Mouse (Mus musculus) liver, embryonic 11.5 days (tissue): Measurements from ENCODE around the gene Prpf4. TPM values are rescaled to one million over a fixed set of nuclear protein-coding genes. Genes with fewer than 3 reads are reported as not detected.

ENCODE experiments used
- ATAC-seq: fragments of 200-750 bp; cut with Nextera tagmentation; replicated peaks from 2 replicates; pipeline ENCODE4 v1.8.0; 2017; ENCODE audit warnings: moderate number of reproducible peaks, mild to moderate bottlenecking, moderate TSS enrichment, moderate library complexity; ENCODE audit not compliant: low FRiP score
- DNase-seq: peaks from one replicate; pipeline ENCODE4 v3.0.0-alpha.2; 2017; ENCODE audit warnings: low spot score
- H3K27ac ChIP-seq: fragments of 300-500 bp; sonication (generic); 2 replicates; pipeline ENCODE4 v1.5.1; 2014; ENCODE audit warnings: mild to moderate bottlenecking, low read depth, low read length, control low read depth
- H3K27me3 ChIP-seq: fragments of 300-500 bp; sonication (generic); replicated peaks from 2 replicates; pipeline ENCODE4 v1.6.1; 2014; ENCODE audit warnings: low read length, mixed read lengths; ENCODE audit not compliant: control insufficient read depth, insufficient read depth
- H3K36me3 ChIP-seq: fragments of 300-500 bp; sonication (generic); 2 replicates; pipeline ENCODE4 v1.6.1; 2014; ENCODE audit warnings: mild to moderate bottlenecking, low read length, moderate library complexity, mixed read lengths; ENCODE audit not compliant: control insufficient read depth, insufficient read depth
- H3K4me1 ChIP-seq: fragments of 300-500 bp; sonication (generic); replicated peaks from 2 replicates; pipeline ENCODE4 v1.6.1; 2014; ENCODE audit warnings: low read length, mixed read lengths; ENCODE audit not compliant: control insufficient read depth, insufficient read depth
- H3K4me2 ChIP-seq: fragments of 300-500 bp; sonication (generic); 2 replicates; pipeline ENCODE4 v1.6.1; 2014; ENCODE audit warnings: mild to moderate bottlenecking, control low read depth, moderate library complexity
- H3K4me3 ChIP-seq: fragments of 300-500 bp; sonication (generic); 2 replicates; pipeline ENCODE4 v1.5.1; 2014; ENCODE audit warnings: low read depth, low read length, control low read depth
- H3K9ac ChIP-seq: fragments of 300-500 bp; sonication (generic); 2 replicates; pipeline ENCODE4 v1.6.1; 2014; ENCODE audit warnings: low read depth, low read length, control low read depth
- H3K9me3 ChIP-seq: fragments of 300-500 bp; sonication (generic); 2 replicates; pipeline ENCODE4 v1.6.1; 2016; ENCODE audit warnings: low read length, inconsistent platforms, mixed read lengths; ENCODE audit not compliant: control insufficient read depth
- WGBS: fragments of 180-500 bp; shearing (Covaris S2); extraction: QIAGEN DNeasy Blood & Tissue Kit; methylation state at CpG from one replicate; pipeline ENCODE4 v1.1.7; 2014; 5-methylcytosine and 5-hydroxymethylcytosine counted together
- polyA plus RNA-seq: library from polyadenylated mRNA; unstranded; fragments of >200 nt; fragmentation: Nextera tagmentation; extraction: Ambion mirVana; gene quantifications from 2 replicates; pipeline ENCODE4 v1.2.1, GENCODE M21; 2014

The Prpf4 gene
- polyA plus RNA-seq, 1 experiment from 2014 or later, result 30.7 TPM

- H3K9me3 ChIP-seq, result no peaks in the 10 kb centered on the region
- H3K27me3 ChIP-seq, result no peaks in the 10 kb centered on the region
- no peak overlapping the region for H3K4me3 ChIP-seq
- DNase-seq (no peak), ATAC-seq (no peak)
- no peak overlapping the region for H3K27ac ChIP-seq
- H3K9ac ChIP-seq, result no peak overlapping the region
- no peak overlapping the region for H3K4me2 ChIP-seq
- no peaks in the 10 kb centered on the region for H3K36me3 ChIP-seq
- 81% methylated on average over 2 of the region's 2 CpGs for WGBS
- no peaks in the 10 kb centered on the region for H3K4me1 ChIP-seq
Observed at GRCm38 (mm10) chr4:62463124-62463523, 54.5 kb downstream of the Prpf4 start.

GRCm38 (mm10) chr4:62468158-62468557 lies 59.6 kb downstream of the Prpf4 start:
- Histone ChIP-seq H3K36me3 (no peaks in the 10 kb centered on the region), H3K4me1 (no peaks in the 10 kb centered on the region), H3K4me2 (no peak overlapping the region), H3K27ac (no peak overlapping the region), H3K4me3 (no peak overlapping the region), H3K9ac (no peak overlapping the region), H3K27me3 (no peaks in the 10 kb centered on the region), H3K9me3 (no peaks in the 10 kb centered on the region)
- 80% methylated on average over 1 of the region's 1 CpGs for WGBS
- no peak for DNase-seq
- ATAC-seq, result no peak

GRCm38 (mm10) chr4:62470598-62471051 lies 62.0 kb downstream of the Prpf4 start, which contains the start of gene Wdr31:
Gene Wdr31 (minus strand): TSS chr4:62470896.
- Histone ChIP-seq H3K27ac (no peak within 1 kb of the TSS), H3K4me3 (peak within 1 kb of the TSS; percentile 72), H3K9me3 (no peaks in the 10 kb centered on the region), H3K4me1 (no peaks in the 10 kb centered on the region), H3K27me3 (no peaks in the 10 kb centered on the region), H3K9ac (peak within 1 kb of the TSS; percentile 56), H3K36me3 (no peaks in the 10 kb centered on the region), H3K4me2 (peak within 1 kb of the TSS; percentile 76)
- 2% methylated on average over 30 of the region's 30 CpGs for WGBS
- ATAC-seq (peak; percentile 89), DNase-seq (peak; percentile 82)

GRCm38 (mm10) chr4:62472071-62472470 lies 63.5 kb downstream of the Prpf4 start:
- H3K4me2 ChIP-seq, result no peak overlapping the region
- H3K4me3 ChIP-seq, result no peak overlapping the region
- H3K9ac ChIP-seq, result no peak overlapping the region
- DNase-seq (no peak), ATAC-seq (no peak)
- no peaks in the 10 kb centered on the region for H3K36me3 ChIP-seq
- no peaks in the 10 kb centered on the region for H3K27me3 ChIP-seq
- H3K4me1 ChIP-seq, result no peaks in the 10 kb centered on the region
- no peaks in the 10 kb centered on the region for H3K9me3 ChIP-seq
- no peak overlapping the region for H3K27ac ChIP-seq
- WGBS, result 82% methylated on average over 2 of the region's 2 CpGs

- H3K27ac ChIP-seq, result no peak overlapping the region
- WGBS, result 74% methylated on average over 2 of the region's 2 CpGs
Observed at GRCm38 (mm10) chr4:62475131-62475530, 66.5 kb downstream of the Prpf4 start.

GRCm38 (mm10) chr4:62475793-62476192 lies 67.2 kb downstream of the Prpf4 start:
- Histone ChIP-seq H3K4me1 (peaks cover 4% of the 10 kb centered on the region), H3K27ac (no peak overlapping the region), H3K4me2 (no peak overlapping the region), H3K9ac (no peak overlapping the region), H3K4me3 (no peak overlapping the region), H3K36me3 (no peaks in the 10 kb centered on the region), H3K27me3 (peaks cover 11% of the 10 kb centered on the region), H3K9me3 (no peaks in the 10 kb centered on the region)
- WGBS, result 83% methylated on average over 6 of the region's 6 CpGs
- DNase-seq (no peak), ATAC-seq (no peak)

More at GRCm38 (mm10) chr4:62475131-62475530, 66.5 kb downstream of the Prpf4 start:
- Histone ChIP-seq H3K9ac (no peak overlapping the region), H3K27me3 (peaks cover 5% of the 10 kb centered on the region), H3K4me1 (peaks cover 4% of the 10 kb centered on the region), H3K9me3 (no peaks in the 10 kb centered on the region), H3K36me3 (no peaks in the 10 kb centered on the region), H3K4me2 (no peak overlapping the region), H3K4me3 (no peak overlapping the region)
- ATAC-seq, result no peak
- DNase-seq, result no peak

Other genes starting within 250 kb of the Prpf4 start
- 3.4 and 4.1 TPM in 2 replicates for gene Zfp37, start 177.8 kb upstream of the Prpf4 start, polyA plus RNA-seq
- gene Slc31a2, start 146.2 kb upstream of the Prpf4 start, polyA plus RNA-seq, result 8.4 TPM in 2 replicates
- gene Fkbp15, start 48.2 kb upstream of the Prpf4 start, polyA plus RNA-seq, result 26.9 and 29.9 TPM in 2 replicates
- 48.6 and 56.8 TPM in 2 replicates for gene Slc31a1, start 48.1 kb upstream of the Prpf4 start, polyA plus RNA-seq
- gene Cdc26, start 155 bp upstream of the Prpf4 start, polyA plus RNA-seq, result 155 and 156 TPM in 2 replicates
- gene Rnf183, start 26.5 kb downstream of the Prpf4 start, polyA plus RNA-seq, result not detected in 2 replicates
- 5.2 and 5.3 TPM in 2 replicates for gene Wdr31, start 62.1 kb downstream of the Prpf4 start, polyA plus RNA-seq
- 0.48 and 0.99 TPM in 2 replicates for gene Bspry, start 71.3 kb downstream of the Prpf4 start, polyA plus RNA-seq
- 10.1 and 10.9 TPM in 2 replicates for gene Hdhd3, start 94.7 kb downstream of the Prpf4 start, polyA plus RNA-seq
- 468 and 489 TPM in 2 replicates for gene Alad, start 111.1 kb downstream of the Prpf4 start, polyA plus RNA-seq
- gene Pole3, start 116.3 kb downstream of the Prpf4 start, polyA plus RNA-seq, result 102 and 106 TPM in 2 replicates
- 0.36 and 0.49 TPM in 2 replicates for gene 4933430I17Rik, start 116.6 kb downstream of the Prpf4 start, polyA plus RNA-seq
- 9.7 and 12.3 TPM in 2 replicates for gene Rgs3, start 151.1 kb downstream of the Prpf4 start, polyA plus RNA-seq